Mouse (Mus musculus): ENCODE measurements around the gene Cbln1. TPM values are rescaled to one million over a fixed set of nuclear protein-coding genes. Genes with fewer than 3 reads are reported as not detected.

The Cbln1 gene
- total RNA-seq, 2 experiments from 2014 or later: not detected

- no peak for DNase-seq
- intact Hi-C loops (cut with DNase I): loop anchor here (10.0 kb wide), 1 partner anchor 256 kb away; no protein-coding TSS in a partner anchor
Measured at GRCm38 (mm10) chr8:87470834-87471602, 1.4 kb downstream of the Cbln1 start.

- intact Hi-C loops (cut with DNase I): loop anchor here (10.0 kb wide), 1 partner anchor 255 kb away; no protein-coding TSS in a partner anchor
- no peak for DNase-seq
Measured at GRCm38 (mm10) chr8:87469931-87470833, 2.2 kb downstream of the Cbln1 start.

- no peak for DNase-seq
- intact Hi-C loops (cut with DNase I): no loop called here
Measured at GRCm38 (mm10) chr8:87468958-87469815, 3.2 kb downstream of the Cbln1 start.

- no peak for DNase-seq
- intact Hi-C loops (cut with DNase I): no loop called here
Measured at GRCm38 (mm10) chr8:87468416-87468957, 3.9 kb downstream of the Cbln1 start.

GRCm38 (mm10) chr8:87467906-87468305 is 4.5 kb downstream of the Cbln1 start:
- intact Hi-C loops (cut with DNase I): no loop called here
- DNase-seq: no peak

- intact Hi-C loops (cut with DNase I): no loop called here
- no peak for DNase-seq
Measured at GRCm38 (mm10) chr8:87466936-87467602, 5.3 kb downstream of the Cbln1 start.

- DNase-seq: no peak
- intact Hi-C loops (cut with DNase I): no loop called here
Measured at GRCm38 (mm10) chr8:87466335-87466734, 6.1 kb downstream of the Cbln1 start.

GRCm38 (mm10) chr8:87464446-87464845 is 8.0 kb downstream of the Cbln1 start:
- intact Hi-C loops (cut with DNase I): no loop called here
- DNase-seq: no peak

- intact Hi-C loops (cut with DNase I): no loop called here
- no peak for DNase-seq
Measured at GRCm38 (mm10) chr8:87461801-87462200, 10.6 kb downstream of the Cbln1 start.

GRCm38 (mm10) chr8:87456949-87457348 is 15.5 kb downstream of the Cbln1 start:
- intact Hi-C loops (cut with DNase I): no loop called here
- no peak for DNase-seq

- intact Hi-C loops (cut with DNase I): no loop called here
- DNase-seq: no peak
Measured at GRCm38 (mm10) chr8:87452815-87453214, 19.6 kb downstream of the Cbln1 start.

GRCm38 (mm10) chr8:87451737-87452136 is 20.7 kb downstream of the Cbln1 start:
- no peak for DNase-seq
- intact Hi-C loops (cut with DNase I): no loop called here

- DNase-seq: no peak
- intact Hi-C loops (cut with DNase I): no loop called here
Measured at GRCm38 (mm10) chr8:87434592-87434991, 37.8 kb downstream of the Cbln1 start.

- intact Hi-C loops (cut with DNase I): no loop called here
- no peak for DNase-seq
Measured at GRCm38 (mm10) chr8:87427188-87427587, 45.2 kb downstream of the Cbln1 start.

GRCm38 (mm10) chr8:87424706-87425105 is 47.7 kb downstream of the Cbln1 start:
- intact Hi-C loops (cut with DNase I): no loop called here
- DNase-seq: no peak

- DNase-seq: no peak
- intact Hi-C loops (cut with DNase I): no loop called here
Measured at GRCm38 (mm10) chr8:87421697-87422096, 50.7 kb downstream of the Cbln1 start.

Data from gastrocnemius, postnatal 36 days (tissue).